Mouse (Mus musculus): ENCODE measurements around the gene Ranbp3.
A peak's percentile ranks its signal among the peaks of the same experiment; 100 is the strongest.

Ranbp3 gene

GRCm38 (mm10) chr17:56673647-56674416, 738 bp downstream of the Ranbp3 start:
- DNase-seq (ENCODE audit: low spot score in 2 of 2), result no peak

- no peak for DNase-seq (ENCODE audit: low spot score in 2 of 2)
Observed at GRCm38 (mm10) chr17:56681791-56682190, 8.7 kb downstream of the Ranbp3 start.

- DNase-seq (ENCODE audit: low spot score in 2 of 2), result no peak
Observed at GRCm38 (mm10) chr17:56682880-56683279, 9.8 kb downstream of the Ranbp3 start.

- DNase-seq (ENCODE audit: low spot score in 2 of 2), result no peak
Observed at GRCm38 (mm10) chr17:56683546-56684140, 10.5 kb downstream of the Ranbp3 start.

GRCm38 (mm10) chr17:56684649-56685048, 11.6 kb downstream of the Ranbp3 start:
- DNase-seq (ENCODE audit: low spot score in 2 of 2), result no peak

GRCm38 (mm10) chr17:56686801-56687200, 13.7 kb downstream of the Ranbp3 start:
- no peak for DNase-seq (ENCODE audit: low spot score in 2 of 2)

- no peak for DNase-seq (ENCODE audit: low spot score in 2 of 2)
Observed at GRCm38 (mm10) chr17:56688045-56688444, 15.0 kb downstream of the Ranbp3 start.

- no peak for DNase-seq (ENCODE audit: low spot score in 2 of 2)
Observed at GRCm38 (mm10) chr17:56688689-56689088, 15.6 kb downstream of the Ranbp3 start.

- DNase-seq (ENCODE audit: low spot score in 2 of 2), result no peak
Observed at GRCm38 (mm10) chr17:56693395-56693794, 20.3 kb downstream of the Ranbp3 start.

GRCm38 (mm10) chr17:56693851-56694310, 20.8 kb downstream of the Ranbp3 start:
- no peak for DNase-seq (ENCODE audit: low spot score in 2 of 2)

GRCm38 (mm10) chr17:56700451-56700850, 27.4 kb downstream of the Ranbp3 start:
- DNase-seq (ENCODE audit: low spot score in 2 of 2), result no peak

GRCm38 (mm10) chr17:56703038-56703437, 29.9 kb downstream of the Ranbp3 start:
- DNase-seq (ENCODE audit: low spot score in 2 of 2), result no peak

- DNase-seq (ENCODE audit: low spot score in 2 of 2), result no peak
Observed at GRCm38 (mm10) chr17:56706515-56706914, 33.4 kb downstream of the Ranbp3 start.

GRCm38 (mm10) chr17:56708692-56709091, 35.6 kb downstream of the Ranbp3 start:
- no peak for DNase-seq (ENCODE audit: low spot score in 2 of 2)

- no peak for DNase-seq (ENCODE audit: low spot score in 2 of 2)
Observed at GRCm38 (mm10) chr17:56709708-56710107, 36.6 kb downstream of the Ranbp3 start.

- no peak for DNase-seq (ENCODE audit: low spot score in 2 of 2)
Observed at GRCm38 (mm10) chr17:56715360-56715759, 42.3 kb downstream of the Ranbp3 start.

GRCm38 (mm10) chr17:56715914-56716654, 43.0 kb downstream of the Ranbp3 start:
- no peak for DNase-seq (ENCODE audit: low spot score in 2 of 2)

GRCm38 (mm10) chr17:56716655-56717362, 43.7 kb downstream of the Ranbp3 start:
- peak; percentile 95 to 96 for DNase-seq (ENCODE audit: low spot score in 2 of 2)

GRCm38 (mm10) chr17:56717363-56718058, 44.4 kb downstream of the Ranbp3 start, which contains the start of the genes Ndufa11 and Vmac:
Ndufa11 (plus strand) TSS chr17:56717767.
Vmac (minus strand) TSS chr17:56718022.
- peak; percentile 88 to 97 for DNase-seq (ENCODE audit: low spot score in 2 of 2)

GRCm38 (mm10) chr17:56722441-56722840, 49.3 kb downstream of the Ranbp3 start:
- no peak for DNase-seq (ENCODE audit: low spot score in 2 of 2)

Data from urinary bladder, postnatal 4 days (tissue).